Mouse (Mus musculus) small intestine, adult 10 weeks (tissue): Measurements from ENCODE around the gene Adam26a. TPM values are rescaled to one million over a fixed set of nuclear protein-coding genes. Genes with fewer than 3 reads are reported as not detected.

Experiments
- polyA plus RNA-seq: library from polyadenylated mRNA; stranded (reverse); fragments of 350-450 nt; fragmentation: Illumina TruSeq; extraction: RNeasy Lipid Tissue Mini Kit (QIAGEN cat#74804); gene quantifications from one replicate; pipeline ENCODE4 v1.2.3, GENCODE M21; 2014; ENCODE audit warnings: low replicate concordance

The Adam26a gene
- polyA plus RNA-seq = not detected

GRCm38 (mm10) chr8:43576607-43577006 is at the start of gene Adam26a:
Gene Adam26a, minus strand, starts transcription at chr8:43576707.

GRCm38 (mm10) chr8:43528006-43528405 is 48.5 kb downstream of the Adam26a start, which contains the start of gene Adam26b:
Gene Adam26b, minus strand, starts transcription at chr8:43528106.

Other genes with a start within 250 kb of the Adam26a start
- not detected for gene Adam26b, start 48.6 kb downstream of the Adam26a start, polyA plus RNA-seq
- gene Gm5346, start 50.6 kb upstream of the Adam26a start, polyA plus RNA-seq = not detected
- not detected for gene Adam34, start 133.3 kb upstream of the Adam26a start, polyA plus RNA-seq